Mouse (Mus musculus): ENCODE results near the gene Dpp6. TPM values are rescaled to one million over a fixed set of nuclear protein-coding genes. Genes with fewer than 3 reads are reported as not detected.

Dpp6 gene
- polyA plus RNA-seq, 1 experiment from 2014 or later: 28.8 TPM

GRCm38 (mm10) chr5:27037796-27038195 lies 220.8 kb downstream of the Dpp6 start:
- no peak overlapping the region for H3K4me3 ChIP-seq
- H3K4me1 ChIP-seq: no peaks in the 10 kb centered on the region
- 76% methylated on average over 5 of the region's 5 CpGs for WGBS
- no peaks in the 10 kb centered on the region for H3K27me3 ChIP-seq
- no peaks in the 10 kb centered on the region for H3K36me3 ChIP-seq
- ATAC-seq (replicated peaks): no peak
- H3K9ac ChIP-seq (replicated peaks): no peak overlapping the region
- no peak overlapping the region for H3K4me2 ChIP-seq (replicated peaks)
- H3K9me3 ChIP-seq: no peaks in the 10 kb centered on the region
- no peak overlapping the region for H3K27ac ChIP-seq (replicated peaks)

- Histone ChIP-seq H3K27me3 (0 out of 2 replicates have a peak, but pooled peaks cover 4% of the 10 kb centered on the region), H3K4me3 (no peak overlapping the region), H3K36me3 (no peaks in the 10 kb centered on the region), H3K4me1 (peaks cover 17% of the 10 kb centered on the region), H3K9ac (replicated peaks) (no peak overlapping the region), H3K9me3 (no peaks in the 10 kb centered on the region), H3K27ac (replicated peaks) (0 out of 2 replicates have a peak overlapping the region, but pooled peaks have one; percentile 60), H3K4me2 (replicated peaks) (no peak overlapping the region)
- 20% methylated on average over 7 of the region's 7 CpGs for WGBS
- ATAC-seq (replicated peaks): peak; percentile 77
Measured at GRCm38 (mm10) chr5:27048167-27048566, 231.2 kb downstream of the Dpp6 start.

DNA sequence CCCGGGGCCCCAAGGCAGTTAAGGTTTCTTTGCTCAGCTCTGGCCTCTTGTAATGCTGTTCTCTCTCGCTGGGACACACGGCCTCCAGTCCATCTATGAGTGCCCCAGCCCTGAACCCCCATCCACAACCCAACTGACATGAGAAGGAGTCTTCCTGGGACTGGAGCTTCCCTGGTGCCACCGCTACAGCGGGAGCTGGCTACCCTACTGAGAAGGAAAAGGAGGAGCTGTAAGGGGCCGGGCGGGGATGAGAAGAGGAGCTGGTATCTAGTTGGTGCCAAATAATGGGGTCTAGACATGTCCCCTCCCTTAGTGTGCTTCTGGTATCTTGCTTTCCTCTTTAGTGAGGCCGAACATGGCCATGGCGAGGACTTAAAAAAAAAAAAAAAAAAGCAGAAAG lies 231.9 kb downstream of the Dpp6 start:
- peak overlapping the region; percentile 60 for H3K27ac ChIP-seq (replicated peaks)
- ATAC-seq (replicated peaks): peak; percentile 51
- 11% methylated on average over 9 of the region's 9 CpGs for WGBS
- H3K9me3 ChIP-seq: no peaks in the 10 kb centered on the region
- peaks cover 17% of the 10 kb centered on the region for H3K4me1 ChIP-seq
- H3K36me3 ChIP-seq: no peaks in the 10 kb centered on the region
- peak overlapping the region; percentile 78 for H3K9ac ChIP-seq (replicated peaks)
- H3K4me2 ChIP-seq (replicated peaks): peak overlapping the region; percentile 88
- H3K27me3 ChIP-seq: 0 out of 2 replicates have a peak, but pooled peaks cover 4% of the 10 kb centered on the region
- peak overlapping the region; percentile 62 for H3K4me3 ChIP-seq

- Histone ChIP-seq H3K4me3 (peak overlapping the region; percentile 62), H3K9me3 (no peaks in the 10 kb centered on the region), H3K27ac (replicated peaks) (peak overlapping the region; percentile 60), H3K9ac (replicated peaks) (peak overlapping the region; percentile 78), H3K27me3 (0 out of 2 replicates have a peak, but pooled peaks cover 4% of the 10 kb centered on the region), H3K36me3 (no peaks in the 10 kb centered on the region), H3K4me2 (replicated peaks) (peak overlapping the region; percentile 88), H3K4me1 (peaks cover 17% of the 10 kb centered on the region)
- 2% methylated on average over 54 of the region's 55 CpGs for WGBS
- peak; percentile 77 for ATAC-seq (replicated peaks)
Measured at GRCm38 (mm10) chr5:27049341-27050091, 232.5 kb downstream of the Dpp6 start.

DNA sequence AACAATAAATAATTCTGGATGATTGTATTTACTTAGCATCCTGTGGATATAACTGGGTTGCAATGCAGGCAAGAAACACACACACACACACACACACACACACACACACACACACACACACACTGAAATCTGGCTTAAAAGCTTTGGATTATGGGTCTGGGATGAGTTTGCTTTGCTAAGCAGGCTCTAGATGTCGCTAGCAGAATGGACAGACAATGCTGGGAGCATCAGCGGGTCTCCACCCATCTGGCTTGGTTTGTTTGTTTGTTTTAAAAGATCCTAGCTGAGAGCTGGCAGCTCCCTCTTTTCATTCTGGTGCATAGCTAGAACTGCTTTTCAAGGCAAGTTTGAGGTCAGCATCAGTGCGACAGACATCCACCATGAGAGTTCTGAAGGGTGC lies 234.2 kb downstream of the Dpp6 start:
- no peaks in the 10 kb centered on the region for H3K9me3 ChIP-seq
- H3K4me2 ChIP-seq (replicated peaks): no peak overlapping the region
- ATAC-seq (replicated peaks): no peak

DNA sequence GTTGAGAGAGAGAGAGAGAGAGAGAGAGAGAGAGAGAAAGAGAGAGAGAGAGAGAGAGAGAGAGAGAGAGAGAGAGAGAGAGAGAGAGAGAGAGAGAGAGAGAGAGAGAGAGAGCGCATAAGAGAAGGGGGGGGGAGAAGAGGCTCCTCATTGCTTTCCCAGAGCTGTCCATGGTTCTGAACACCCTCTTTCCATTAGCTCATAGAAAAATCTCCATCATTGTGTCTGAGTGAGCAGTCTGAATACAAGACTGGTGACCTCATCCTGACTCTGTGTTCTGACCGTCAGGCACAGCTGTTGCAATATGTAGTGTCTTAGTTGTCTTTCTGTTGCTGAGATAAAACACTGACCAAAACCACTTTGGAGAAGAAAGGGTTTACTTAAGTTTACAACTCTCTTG lies 235.4 kb downstream of the Dpp6 start:
- no peak overlapping the region for H3K27ac ChIP-seq (replicated peaks)
- ATAC-seq (replicated peaks): no peak
- 18% methylated on average over 2 of the region's 2 CpGs for WGBS
- no peaks in the 10 kb centered on the region for H3K36me3 ChIP-seq
- peaks cover 17% of the 10 kb centered on the region for H3K4me1 ChIP-seq
- H3K4me2 ChIP-seq (replicated peaks): no peak overlapping the region
- no peaks in the 10 kb centered on the region for H3K9me3 ChIP-seq
- H3K27me3 ChIP-seq: 0 out of 2 replicates have a peak, but pooled peaks cover 4% of the 10 kb centered on the region
- H3K4me3 ChIP-seq: no peak overlapping the region
- H3K9ac ChIP-seq (replicated peaks): no peak overlapping the region

More for the DNA sequence above, 234.2 kb downstream of the Dpp6 start:
- no peak overlapping the region for H3K27ac ChIP-seq (replicated peaks)
- 59% methylated on average over 3 of the region's 3 CpGs for WGBS
- H3K4me3 ChIP-seq: no peak overlapping the region
- no peak overlapping the region for H3K9ac ChIP-seq (replicated peaks)
- H3K27me3 ChIP-seq: 0 out of 2 replicates have a peak, but pooled peaks cover 4% of the 10 kb centered on the region
- peaks cover 17% of the 10 kb centered on the region for H3K4me1 ChIP-seq
- no peaks in the 10 kb centered on the region for H3K36me3 ChIP-seq

- H3K4me1 ChIP-seq: no peaks in the 10 kb centered on the region
- H3K27me3 ChIP-seq: no peaks in the 10 kb centered on the region
- no peak overlapping the region for H3K9ac ChIP-seq (replicated peaks)
- no peak overlapping the region for H3K4me3 ChIP-seq
- H3K27ac ChIP-seq (replicated peaks): no peak overlapping the region
- H3K4me2 ChIP-seq (replicated peaks): no peak overlapping the region
- H3K36me3 ChIP-seq: no peaks in the 10 kb centered on the region
- H3K9me3 ChIP-seq: no peaks in the 10 kb centered on the region
- no peak for ATAC-seq (replicated peaks)
- 53% methylated on average over 5 of the region's 5 CpGs for WGBS
Measured at GRCm38 (mm10) chr5:27056436-27056835, 239.4 kb downstream of the Dpp6 start.

- H3K4me3 ChIP-seq: no peak overlapping the region
- no peak overlapping the region for H3K27ac ChIP-seq (replicated peaks)
- ATAC-seq (replicated peaks): no peak
- H3K4me1 ChIP-seq: no peaks in the 10 kb centered on the region
- WGBS: 72% methylated on average over 4 of the region's 4 CpGs
- H3K9ac ChIP-seq (replicated peaks): no peak overlapping the region
- H3K27me3 ChIP-seq: no peaks in the 10 kb centered on the region
- no peaks in the 10 kb centered on the region for H3K9me3 ChIP-seq
- H3K36me3 ChIP-seq: no peaks in the 10 kb centered on the region
- no peak overlapping the region for H3K4me2 ChIP-seq (replicated peaks)
Measured at GRCm38 (mm10) chr5:27060114-27060513, 243.1 kb downstream of the Dpp6 start.

GRCm38 (mm10) chr5:27063871-27064270 lies 246.9 kb downstream of the Dpp6 start:
- Histone ChIP-seq H3K27me3 (no peaks in the 10 kb centered on the region), H3K9ac (replicated peaks) (no peak overlapping the region), H3K9me3 (no peaks in the 10 kb centered on the region), H3K36me3 (no peaks in the 10 kb centered on the region), H3K4me1 (no peaks in the 10 kb centered on the region), H3K4me2 (replicated peaks) (no peak overlapping the region), H3K27ac (replicated peaks) (no peak overlapping the region), H3K4me3 (no peak overlapping the region)
- ATAC-seq (replicated peaks): no peak
- WGBS: 61% methylated on average over 1 of the region's 1 CpGs

DNA sequence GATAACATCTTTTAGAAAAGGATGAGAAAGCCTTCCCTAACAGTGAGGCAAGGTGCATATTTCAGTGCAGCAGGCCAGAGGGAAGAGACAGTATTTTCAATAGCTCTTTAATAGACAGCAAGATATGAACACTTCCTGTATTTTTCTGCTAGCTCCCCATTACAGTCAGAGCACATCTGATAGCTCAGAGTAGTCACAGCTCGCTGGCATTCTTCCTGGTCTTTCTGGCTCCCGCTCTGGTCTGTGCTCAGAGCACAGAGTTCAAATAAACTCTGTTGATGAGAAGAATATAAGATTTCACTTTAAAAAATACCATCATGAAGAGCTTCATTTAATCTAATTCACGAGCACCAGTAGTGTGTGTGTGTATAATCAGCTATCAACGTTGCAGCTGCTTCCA lies 249.8 kb downstream of the Dpp6 start:
- Histone ChIP-seq H3K4me1 (no peaks in the 10 kb centered on the region), H3K9me3 (no peaks in the 10 kb centered on the region), H3K9ac (replicated peaks) (no peak overlapping the region), H3K27ac (replicated peaks) (peak overlapping the region; percentile 31; the same call in 1 of the 2 replicates), H3K27me3 (no peaks in the 10 kb centered on the region), H3K36me3 (no peaks in the 10 kb centered on the region), H3K4me3 (no peak overlapping the region), H3K4me2 (replicated peaks) (no peak overlapping the region)
- 72% methylated on average over 4 of the region's 4 CpGs for WGBS
- no peak for ATAC-seq (replicated peaks)

GRCm38 (mm10) chr5:27075131-27075591 lies 258.2 kb downstream of the Dpp6 start:
- Histone ChIP-seq H3K36me3 (no peaks in the 10 kb centered on the region), H3K4me1 (0 out of 2 replicates have a peak, but pooled peaks cover 5% of the 10 kb centered on the region), H3K9me3 (no peaks in the 10 kb centered on the region), H3K9ac (replicated peaks) (no peak overlapping the region), H3K27ac (replicated peaks) (no peak overlapping the region), H3K4me2 (replicated peaks) (no peak overlapping the region), H3K4me3 (no peak overlapping the region), H3K27me3 (no peaks in the 10 kb centered on the region)
- WGBS: 11% methylated on average over 8 of the region's 8 CpGs
- peak; percentile 85 for ATAC-seq (replicated peaks)

- H3K4me2 ChIP-seq (replicated peaks): no peak overlapping the region
- no peaks in the 10 kb centered on the region for H3K9me3 ChIP-seq
- H3K27ac ChIP-seq (replicated peaks): no peak overlapping the region
- peaks cover 11% of the 10 kb centered on the region for H3K4me1 ChIP-seq
- no peak overlapping the region for H3K4me3 ChIP-seq
- no peaks in the 10 kb centered on the region for H3K36me3 ChIP-seq
- H3K27me3 ChIP-seq: no peaks in the 10 kb centered on the region
- ATAC-seq (replicated peaks): no peak
- 50% methylated on average over 1 of the region's 1 CpGs for WGBS
- H3K9ac ChIP-seq (replicated peaks): no peak overlapping the region
Measured at GRCm38 (mm10) chr5:27076046-27076445, 259.0 kb downstream of the Dpp6 start.

Data from forebrain, embryonic 15.5 days (tissue).